Mouse (Mus musculus) forebrain, postnatal 0 days (tissue): ENCODE data around the gene Htr3a. TPM values are rescaled to one million over a fixed set of nuclear protein-coding genes. Genes with fewer than 3 reads are reported as not detected.

ENCODE experiments used
- ATAC-seq: fragments of 200-750 bp; cut with Nextera tagmentation; 2 replicates; pipeline ENCODE4 v1.8.0; 2017; ENCODE audit warnings: mild to moderate bottlenecking, moderate library complexity
- DNase-seq: peaks from one replicate; pipeline ENCODE4 v3.0.0-alpha.2; 2015
- H3K27ac ChIP-seq: fragments of 300-500 bp; sonication (generic); 2 replicates; pipeline ENCODE4 v1.5.1; 2014; ENCODE audit warnings: low read depth, mild to moderate bottlenecking, antibody characterized with exemption, low read length, moderate library complexity, mixed read lengths
- H3K27me3 ChIP-seq: fragments of 300-500 bp; sonication (generic); 2 replicates; pipeline ENCODE4 v1.6.1; 2014; ENCODE audit warnings: mild to moderate bottlenecking, low read length, mixed read lengths; ENCODE audit not compliant: insufficient read depth
- H3K36me3 ChIP-seq: fragments of 300-500 bp; sonication (generic); 2 replicates; pipeline ENCODE4 v1.6.1; 2014; ENCODE audit warnings: mild to moderate bottlenecking, moderate library complexity; ENCODE audit not compliant: insufficient read depth
- H3K4me1 ChIP-seq: fragments of 300-500 bp; sonication (generic); 2 replicates; pipeline ENCODE4 v1.6.1; 2014; ENCODE audit warnings: antibody characterized with exemption; ENCODE audit not compliant: insufficient read depth
- H3K4me2 ChIP-seq: fragments of 300-500 bp; sonication (generic); 2 replicates; pipeline ENCODE4 v1.6.1; 2014; ENCODE audit warnings: low read depth, mild to moderate bottlenecking, moderate library complexity
- H3K4me3 ChIP-seq: fragments of 300-500 bp; sonication (generic); 2 replicates; pipeline ENCODE4 v1.5.1; 2014; ENCODE audit warnings: low read depth, low read length, mixed read lengths
- H3K9ac ChIP-seq: fragments of 300-500 bp; sonication (generic); 2 replicates; pipeline ENCODE4 v1.6.1; 2014; ENCODE audit warnings: mild to moderate bottlenecking
- H3K9me3 ChIP-seq: fragments of 300-500 bp; sonication (generic); 2 replicates; pipeline ENCODE4 v1.6.1; 2016; ENCODE audit warnings: low read length
- CTCF ChIP-seq: sonication (generic); IDR thresholded peaks from 2 replicates; pipeline ENCODE4 v1.5.1; 2016; ENCODE audit warnings: antibody characterized with exemption, control low read depth, low read depth
- WGBS: fragments of 180-500 bp; shearing (Covaris S2); extraction: QIAGEN DNeasy Blood & Tissue Kit; methylation state at CpG from one replicate; pipeline ENCODE4 v1.1.7; 2014; 5-methylcytosine and 5-hydroxymethylcytosine counted together
- polyA plus RNA-seq: library from polyadenylated mRNA; unstranded; fragments of >200 nt; fragmentation: Nextera tagmentation; extraction: Ambion mirVana; gene quantifications from 2 replicates; pipeline ENCODE4 v1.2.1, GENCODE M21; 2015
- total RNA-seq: library from RNA; depleted of rRNA; stranded (reverse); fragments of >200 nt; gene quantifications from 2 replicates; pipeline ENCODE4 v1.2.3, GENCODE M21; 2014

The Htr3a gene
- total and polyA plus RNA-seq, 2 experiments from 2014 or later = 6.2 to 9.4 TPM

DNA sequence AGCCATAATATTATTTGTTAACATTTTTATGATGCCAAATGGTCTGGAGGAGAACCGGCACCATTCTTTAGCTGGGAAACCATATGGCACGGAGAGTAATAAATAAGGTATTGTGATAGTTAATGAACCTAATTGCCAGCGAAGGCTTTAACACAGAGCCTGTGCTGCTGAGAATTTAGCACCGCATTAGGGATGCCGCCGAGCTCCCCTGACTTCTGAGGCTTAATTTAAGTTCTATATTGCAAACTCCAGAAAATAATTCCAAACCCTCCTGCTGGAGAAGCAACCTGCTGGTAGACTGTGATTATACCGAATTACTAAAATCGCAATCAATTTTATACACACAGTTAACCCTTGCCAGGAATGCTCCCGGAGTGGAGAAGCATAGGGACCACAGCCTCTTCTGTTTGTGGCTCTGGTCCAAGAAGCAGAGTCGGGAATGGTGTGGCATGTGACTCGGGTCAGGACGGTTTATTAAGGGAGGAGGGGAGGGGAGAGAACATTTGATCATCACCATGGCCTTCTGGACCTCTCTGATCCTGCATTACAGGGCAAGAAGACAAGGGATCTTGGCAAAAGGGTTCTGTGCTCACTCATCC is 44.3 kb downstream of the Htr3a start:
- Histone ChIP-seq H3K27ac (no peak overlapping the region), H3K4me3 (no peak overlapping the region), H3K9me3 (no peaks in the 10 kb centered on the region), H3K9ac (no peak overlapping the region), H3K36me3 (no peaks in the 10 kb centered on the region), H3K4me1 (no peaks in the 10 kb centered on the region), H3K27me3 (no peaks in the 10 kb centered on the region), H3K4me2 (no peak overlapping the region)
- DNase-seq = no peak
- 20% methylated on average over 12 of the region's 12 CpGs for WGBS
- no peak; the same call in 1 of the 2 replicates for TF ChIP-seq CTCF
- ATAC-seq = no peak

GRCm38 (mm10) chr9:48865235-48865634 is 45.7 kb downstream of the Htr3a start:
- WGBS = 43% methylated on average over 9 of the region's 9 CpGs
- Histone ChIP-seq H3K27ac (no peak overlapping the region), H3K4me2 (no peak overlapping the region), H3K9me3 (no peaks in the 10 kb centered on the region), H3K9ac (no peak overlapping the region), H3K4me1 (no peaks in the 10 kb centered on the region), H3K36me3 (no peaks in the 10 kb centered on the region), H3K27me3 (no peaks in the 10 kb centered on the region), H3K4me3 (no peak overlapping the region)
- no peak for DNase-seq
- no peak for TF ChIP-seq CTCF
- ATAC-seq = no peak

DNA sequence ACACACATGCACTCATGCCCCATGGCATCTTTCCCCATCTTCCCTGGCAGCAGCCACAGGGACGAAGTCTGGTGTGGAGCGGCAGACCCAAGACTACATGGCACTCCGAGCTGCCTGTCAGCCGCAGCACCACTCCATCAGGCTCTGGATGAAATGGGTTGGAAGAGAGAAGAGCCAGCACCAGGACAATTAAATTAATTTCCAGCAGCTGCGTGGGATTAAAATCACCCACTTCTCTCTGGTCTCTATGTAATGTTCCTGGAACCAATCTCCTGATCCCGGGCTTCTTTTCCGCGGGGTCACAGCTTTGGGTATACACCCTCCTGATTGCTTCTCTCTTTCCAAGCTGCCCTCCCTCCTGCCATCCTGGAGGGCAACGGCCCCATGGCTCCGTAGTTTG is 49.4 kb downstream of the Htr3a start:
- Histone ChIP-seq H3K36me3 (no peaks in the 10 kb centered on the region), H3K27ac (no peak overlapping the region), H3K9ac (no peak overlapping the region), H3K4me1 (no peaks in the 10 kb centered on the region), H3K4me3 (no peak overlapping the region), H3K27me3 (no peaks in the 10 kb centered on the region), H3K9me3 (no peaks in the 10 kb centered on the region), H3K4me2 (no peak overlapping the region)
- no peak for DNase-seq
- whole genome bisulfite sequencing = 80% methylated on average over 10 of the region's 10 CpGs
- no peak for TF ChIP-seq CTCF
- ATAC-seq = no peak

GRCm38 (mm10) chr9:48860526-48860845 is 50.4 kb downstream of the Htr3a start:
- H3K36me3 ChIP-seq = no peaks in the 10 kb centered on the region
- no peaks in the 10 kb centered on the region for H3K27me3 ChIP-seq
- no peaks in the 10 kb centered on the region for H3K9me3 ChIP-seq
- H3K4me3 ChIP-seq = no peak overlapping the region
- H3K4me2 ChIP-seq = no peak overlapping the region
- TF ChIP-seq CTCF = peak; percentile 94
- no peak overlapping the region for H3K9ac ChIP-seq
- no peak overlapping the region for H3K27ac ChIP-seq
- H3K4me1 ChIP-seq = no peaks in the 10 kb centered on the region
- WGBS = under 1% methylated on average over 6 of the region's 6 CpGs
- peak; percentile 61 for ATAC-seq
- peak; percentile 76 for DNase-seq

DNA sequence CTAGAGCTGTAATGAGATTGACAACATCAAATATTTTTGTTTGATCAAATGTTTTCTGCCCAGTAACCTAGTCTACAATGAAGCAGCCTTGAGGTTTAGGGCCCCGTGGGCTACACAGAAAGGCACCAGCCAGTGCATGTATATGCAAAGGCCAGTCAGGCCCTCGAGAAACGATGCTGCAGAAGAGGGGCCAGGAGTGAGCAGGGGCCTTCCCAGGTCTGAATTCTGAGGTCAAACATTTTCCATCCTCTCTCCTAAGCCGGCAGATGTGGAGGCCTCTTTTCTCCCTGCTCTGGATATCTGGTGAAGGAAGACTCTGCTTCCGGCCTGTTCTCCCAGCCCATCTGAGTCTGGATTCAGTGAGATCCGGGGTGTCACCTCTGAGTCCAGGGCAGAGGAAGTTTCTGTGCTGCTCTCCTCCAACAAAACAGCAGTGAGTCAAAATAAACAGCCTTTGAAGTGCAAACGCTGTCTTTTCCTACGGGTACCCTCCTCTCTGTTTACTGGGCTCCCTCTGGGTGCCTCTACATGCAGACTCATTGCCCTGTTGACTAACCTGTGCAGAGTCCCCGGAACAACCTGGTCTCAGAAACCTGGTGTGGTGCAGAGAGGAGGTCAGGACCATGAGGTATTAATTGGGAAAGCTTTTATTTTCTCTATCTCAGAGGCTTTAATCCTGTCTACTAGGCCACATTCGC is 50.9 kb downstream of the Htr3a start:
- DNase-seq (no peak), ATAC-seq (no peak)
- WGBS = 30% methylated on average over 10 of the region's 10 CpGs
- Histone ChIP-seq H3K27me3 (no peaks in the 10 kb centered on the region), H3K4me1 (no peaks in the 10 kb centered on the region), H3K27ac (no peak overlapping the region), H3K4me2 (no peak overlapping the region), H3K36me3 (no peaks in the 10 kb centered on the region), H3K9me3 (no peaks in the 10 kb centered on the region), H3K4me3 (no peak overlapping the region), H3K9ac (no peak overlapping the region)
- TF ChIP-seq CTCF = no peak

GRCm38 (mm10) chr9:48857944-48858343 is 53.0 kb downstream of the Htr3a start:
- Histone ChIP-seq H3K4me1 (no peaks in the 10 kb centered on the region), H3K27me3 (no peaks in the 10 kb centered on the region), H3K9ac (no peak overlapping the region), H3K9me3 (no peaks in the 10 kb centered on the region), H3K4me2 (no peak overlapping the region), H3K4me3 (no peak overlapping the region), H3K36me3 (no peaks in the 10 kb centered on the region), H3K27ac (no peak overlapping the region)
- DNase-seq (no peak), ATAC-seq (no peak)
- 73% methylated on average over 7 of the region's 7 CpGs for WGBS
- TF ChIP-seq CTCF = no peak

- Histone ChIP-seq H3K27ac (no peak overlapping the region), H3K9me3 (no peaks in the 10 kb centered on the region), H3K4me3 (no peak overlapping the region), H3K9ac (no peak overlapping the region), H3K36me3 (no peaks in the 10 kb centered on the region), H3K27me3 (no peaks in the 10 kb centered on the region), H3K4me1 (no peaks in the 10 kb centered on the region), H3K4me2 (no peak overlapping the region)
- TF ChIP-seq CTCF = no peak
- 88% methylated on average over 4 of the region's 4 CpGs for WGBS
- DNase-seq (no peak), ATAC-seq (no peak)
Measured at GRCm38 (mm10) chr9:48856240-48856639, 54.7 kb downstream of the Htr3a start.
